Mouse (Mus musculus) forebrain, embryonic 15.5 days (tissue): ENCODE results near the gene Tom1l1. TPM values are rescaled to one million over a fixed set of nuclear protein-coding genes. Genes with fewer than 3 reads are reported as not detected.

Experiments used
- ATAC-seq: fragments of 200-750 bp; cut with Nextera tagmentation; replicated peaks from 2 replicates; pipeline ENCODE4 v1.8.0; 2017; ENCODE audit warnings: mild to moderate bottlenecking, moderate TSS enrichment, moderate library complexity
- H3K27ac ChIP-seq: fragments of 300-500 bp; sonication (generic); replicated peaks from 2 replicates; pipeline ENCODE4 v1.5.1; 2015; ENCODE audit warnings: mild to moderate bottlenecking, inconsistent platforms
- H3K27me3 ChIP-seq: fragments of 300-500 bp; sonication (generic); 2 replicates; pipeline ENCODE4 v1.6.1; 2015; ENCODE audit warnings: inconsistent platforms
- H3K36me3 ChIP-seq: fragments of 300-500 bp; sonication (generic); 2 replicates; pipeline ENCODE4 v1.6.1; 2015; ENCODE audit warnings: mild to moderate bottlenecking, inconsistent platforms
- H3K4me1 ChIP-seq: fragments of 300-500 bp; sonication (generic); 2 replicates; pipeline ENCODE4 v1.6.1; 2015; ENCODE audit warnings: inconsistent platforms
- H3K4me2 ChIP-seq: fragments of 300-500 bp; sonication (generic); replicated peaks from 2 replicates; pipeline ENCODE4 v1.6.1; 2015; ENCODE audit warnings: mild to moderate bottlenecking, inconsistent platforms
- H3K4me3 ChIP-seq: fragments of 300-500 bp; sonication (generic); 2 replicates; pipeline ENCODE4 v1.5.1; 2015; ENCODE audit warnings: mild to moderate bottlenecking, inconsistent platforms
- H3K9ac ChIP-seq: fragments of 300-500 bp; sonication (generic); replicated peaks from 2 replicates; pipeline ENCODE4 v1.6.1; 2015; ENCODE audit warnings: mild to moderate bottlenecking, inconsistent platforms
- H3K9me3 ChIP-seq: fragments of 300-500 bp; sonication (generic); 2 replicates; pipeline ENCODE4 v1.6.1; 2016; ENCODE audit warnings: inconsistent platforms
- WGBS: fragments of 180-500 bp; shearing (Covaris S2); methylation state at CpG from one replicate; pipeline ENCODE4 v1.1.7; 2015; ENCODE audit warnings: mixed read lengths; 5-methylcytosine and 5-hydroxymethylcytosine counted together
- polyA plus RNA-seq: library from polyadenylated mRNA; unstranded; fragments of >200 nt; fragmentation: Nextera tagmentation; extraction: Ambion mirVana; gene quantifications from 2 replicates; pipeline ENCODE4 v1.2.1, GENCODE M21; 2015

Gene Tom1l1
- polyA plus RNA-seq, 1 experiment from 2014 or later = 12.7 TPM

DNA sequence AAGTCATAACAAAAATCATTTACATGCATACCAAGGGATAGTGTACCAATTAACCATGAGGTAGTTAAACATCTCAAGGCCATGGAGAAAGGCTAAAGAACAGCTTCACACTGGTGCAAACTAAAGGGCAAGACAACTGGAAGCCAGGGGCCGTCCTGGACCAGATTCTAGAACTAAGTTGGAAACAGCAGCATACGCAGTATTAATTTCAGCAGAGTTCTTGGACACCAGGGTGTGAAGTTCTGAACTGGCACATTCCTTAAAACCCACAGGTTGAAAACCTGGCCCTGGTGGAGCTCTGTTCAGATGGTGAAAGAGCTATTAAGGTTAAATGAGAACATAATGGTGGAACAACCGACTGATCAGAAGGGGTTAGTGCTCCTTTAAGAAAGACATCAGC lies 53.5 kb downstream of the Tom1l1 start:
- 83% methylated on average over 3 of the region's 3 CpGs for WGBS
- Histone ChIP-seq H3K9me3 (no peaks in the 10 kb centered on the region), H3K4me1 (peaks cover 14% of the 10 kb centered on the region), H3K4me3 (no peak overlapping the region), H3K27ac (no peak overlapping the region), H3K9ac (no peak overlapping the region), H3K27me3 (no peaks in the 10 kb centered on the region), H3K36me3 (no peaks in the 10 kb centered on the region), H3K4me2 (no peak overlapping the region)
- no peak for ATAC-seq

DNA sequence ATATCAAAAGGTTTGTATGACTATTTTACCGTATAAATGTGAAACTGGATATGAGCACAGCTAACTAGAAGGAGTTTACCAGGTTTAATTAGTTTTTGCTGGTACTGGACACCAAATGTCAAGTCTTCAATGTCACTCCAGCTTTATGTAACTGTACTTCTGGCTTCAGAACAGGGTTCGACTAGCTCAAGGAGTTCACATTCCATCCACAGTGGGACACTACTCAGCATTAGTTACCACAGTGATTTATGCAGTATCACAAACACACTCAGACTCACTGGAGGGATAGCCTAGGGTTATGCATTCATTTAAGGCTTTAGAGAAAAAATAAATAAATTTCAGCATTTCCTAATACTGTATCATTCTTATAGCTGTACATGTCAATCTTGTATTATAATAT lies 55.7 kb downstream of the Tom1l1 start:
- H3K4me3 ChIP-seq = no peak overlapping the region
- H3K27ac ChIP-seq = no peak overlapping the region
- no peak overlapping the region for H3K4me2 ChIP-seq
- H3K9ac ChIP-seq = no peak overlapping the region
- 84% methylated on average over 2 of the region's 2 CpGs for WGBS
- no peaks in the 10 kb centered on the region for H3K27me3 ChIP-seq
- peaks cover 8% of the 10 kb centered on the region for H3K4me1 ChIP-seq
- no peak for ATAC-seq
- no peaks in the 10 kb centered on the region for H3K36me3 ChIP-seq
- H3K9me3 ChIP-seq = no peaks in the 10 kb centered on the region

DNA sequence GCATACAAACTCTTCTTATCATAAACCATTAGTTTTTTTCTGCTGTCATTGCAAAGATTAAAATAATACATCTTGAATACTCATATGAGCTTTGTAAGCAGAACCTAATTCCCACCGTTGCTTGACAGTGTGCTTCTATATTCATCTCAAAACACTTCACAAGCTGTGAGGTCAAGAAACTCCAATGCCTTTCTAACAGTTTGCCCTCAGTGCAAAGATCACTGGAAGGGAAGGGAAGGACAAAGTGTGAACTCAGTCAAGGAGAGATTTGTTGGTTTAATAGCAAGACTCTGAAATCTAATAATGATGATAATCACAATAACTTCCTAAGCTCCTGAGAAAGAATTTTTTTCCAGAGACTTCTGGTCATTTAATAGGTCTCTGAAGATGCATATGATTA lies 60.4 kb downstream of the Tom1l1 start:
- no peak overlapping the region for H3K27ac ChIP-seq
- H3K4me3 ChIP-seq = no peak overlapping the region
- H3K36me3 ChIP-seq = no peaks in the 10 kb centered on the region
- no peak overlapping the region for H3K9ac ChIP-seq
- no peaks in the 10 kb centered on the region for H3K27me3 ChIP-seq
- 91% methylated on average over 1 of the region's 1 CpGs for WGBS
- H3K4me2 ChIP-seq = no peak overlapping the region
- no peaks in the 10 kb centered on the region for H3K4me1 ChIP-seq
- no peaks in the 10 kb centered on the region for H3K9me3 ChIP-seq
- no peak for ATAC-seq

DNA sequence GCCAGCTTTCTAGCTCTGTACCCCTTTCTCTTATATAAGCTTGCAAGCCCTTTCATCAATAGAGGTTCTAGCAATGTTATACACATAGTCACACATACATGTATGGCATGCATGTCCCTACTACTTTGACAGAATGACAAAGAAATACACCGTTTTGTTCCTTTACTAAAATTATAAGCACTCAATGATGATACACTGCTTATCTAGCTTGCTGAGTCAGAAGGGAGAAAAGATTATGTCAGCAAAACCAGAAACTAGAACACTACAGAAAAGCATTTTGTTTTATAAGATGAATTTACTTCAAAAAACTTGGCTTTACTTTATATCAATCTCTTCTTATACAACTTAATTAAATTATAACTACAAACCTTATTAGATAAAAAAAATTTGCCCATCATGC lies 63.0 kb downstream of the Tom1l1 start:
- H3K4me2 ChIP-seq = no peak overlapping the region
- no peaks in the 10 kb centered on the region for H3K4me1 ChIP-seq
- H3K36me3 ChIP-seq = 0 out of 2 replicates have a peak, but pooled peaks cover 2% of the 10 kb centered on the region
- no peak overlapping the region for H3K9ac ChIP-seq
- no peaks in the 10 kb centered on the region for H3K27me3 ChIP-seq
- H3K9me3 ChIP-seq = no peaks in the 10 kb centered on the region
- H3K4me3 ChIP-seq = no peak overlapping the region
- ATAC-seq = no peak
- no peak overlapping the region for H3K27ac ChIP-seq
- 94% methylated on average over 1 of the region's 1 CpGs for WGBS

DNA sequence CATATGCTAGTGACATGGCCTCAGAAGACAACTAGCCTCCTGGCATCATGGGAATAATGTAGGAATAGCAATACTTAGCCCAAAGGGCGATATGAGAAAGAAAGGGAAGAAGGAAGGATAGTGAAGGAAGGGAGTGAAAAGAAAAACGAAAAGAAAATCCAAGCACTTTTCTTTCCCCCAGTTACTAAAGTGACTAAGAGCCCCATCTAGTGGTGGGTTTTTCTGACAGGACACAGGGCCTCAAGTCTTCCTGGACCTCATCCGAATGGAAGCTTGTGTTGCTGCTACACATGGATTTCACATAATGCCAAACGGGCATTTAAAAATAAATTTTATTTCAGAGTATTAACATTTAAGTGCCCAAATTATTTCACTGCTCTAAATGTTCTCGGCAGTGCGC lies 64.7 kb downstream of the Tom1l1 start:
- no peaks in the 10 kb centered on the region for H3K27me3 ChIP-seq
- no peak overlapping the region for H3K27ac ChIP-seq
- no peak overlapping the region for H3K4me2 ChIP-seq
- H3K4me3 ChIP-seq = no peak overlapping the region
- H3K9me3 ChIP-seq = no peaks in the 10 kb centered on the region
- H3K36me3 ChIP-seq = 0 out of 2 replicates have a peak, but pooled peaks cover 2% of the 10 kb centered on the region
- WGBS = 53% methylated on average over 6 of the region's 6 CpGs
- H3K9ac ChIP-seq = no peak overlapping the region
- H3K4me1 ChIP-seq = no peaks in the 10 kb centered on the region
- no peak for ATAC-seq

DNA sequence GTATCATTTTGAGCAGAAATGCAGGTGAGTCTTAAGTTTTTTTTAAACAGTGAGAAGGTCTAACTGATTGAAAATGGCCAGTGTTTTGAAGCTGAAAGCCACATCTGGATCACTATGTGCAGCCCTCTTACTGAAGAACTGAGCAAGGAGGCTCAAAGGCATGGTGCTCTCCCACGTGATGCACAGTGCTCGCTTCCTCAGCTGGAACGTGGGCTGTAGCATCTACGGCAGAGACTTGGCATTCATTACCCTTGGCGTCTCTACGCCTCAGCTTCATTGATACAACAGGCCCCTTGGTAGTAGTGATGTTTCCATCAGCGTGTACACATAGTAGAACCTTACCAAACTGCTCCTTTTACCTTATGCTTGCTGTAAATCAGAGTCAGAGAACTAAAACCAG lies 65.7 kb downstream of the Tom1l1 start:
- Histone ChIP-seq H3K27me3 (no peaks in the 10 kb centered on the region), H3K4me3 (no peak overlapping the region), H3K4me2 (no peak overlapping the region), H3K27ac (no peak overlapping the region), H3K4me1 (no peaks in the 10 kb centered on the region), H3K36me3 (0 out of 2 replicates have a peak, but pooled peaks cover 6% of the 10 kb centered on the region), H3K9me3 (no peaks in the 10 kb centered on the region), H3K9ac (no peak overlapping the region)
- ATAC-seq = no peak
- WGBS = 90% methylated on average over 7 of the region's 7 CpGs

DNA sequence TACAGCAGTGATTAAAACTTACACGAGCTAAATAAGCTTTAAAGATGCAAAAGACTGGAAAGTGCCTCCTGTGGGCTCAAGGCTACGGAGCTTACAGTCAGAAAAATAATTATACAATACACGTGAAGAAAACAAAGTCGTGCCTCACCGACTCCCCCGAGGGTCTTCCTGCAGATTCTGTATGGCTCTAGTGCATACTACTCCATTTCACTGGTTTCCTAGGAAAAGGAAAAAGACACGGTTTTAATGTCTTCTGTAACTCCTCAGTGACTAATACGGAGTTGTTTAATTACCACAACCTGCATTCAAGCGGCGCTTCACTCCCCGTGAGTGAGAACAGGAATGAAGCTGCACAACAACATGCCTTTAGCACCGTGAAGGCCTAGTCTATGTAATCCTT lies 66.1 kb downstream of the Tom1l1 start:
- H3K27me3 ChIP-seq = no peaks in the 10 kb centered on the region
- no peak overlapping the region for H3K27ac ChIP-seq
- no peak overlapping the region for H3K4me3 ChIP-seq
- H3K4me2 ChIP-seq = no peak overlapping the region
- WGBS = 85% methylated on average over 12 of the region's 12 CpGs
- no peaks in the 10 kb centered on the region for H3K9me3 ChIP-seq
- no peak overlapping the region for H3K9ac ChIP-seq
- no peaks in the 10 kb centered on the region for H3K4me1 ChIP-seq
- 0 out of 2 replicates have a peak, but pooled peaks cover 6% of the 10 kb centered on the region for H3K36me3 ChIP-seq
- no peak for ATAC-seq

DNA sequence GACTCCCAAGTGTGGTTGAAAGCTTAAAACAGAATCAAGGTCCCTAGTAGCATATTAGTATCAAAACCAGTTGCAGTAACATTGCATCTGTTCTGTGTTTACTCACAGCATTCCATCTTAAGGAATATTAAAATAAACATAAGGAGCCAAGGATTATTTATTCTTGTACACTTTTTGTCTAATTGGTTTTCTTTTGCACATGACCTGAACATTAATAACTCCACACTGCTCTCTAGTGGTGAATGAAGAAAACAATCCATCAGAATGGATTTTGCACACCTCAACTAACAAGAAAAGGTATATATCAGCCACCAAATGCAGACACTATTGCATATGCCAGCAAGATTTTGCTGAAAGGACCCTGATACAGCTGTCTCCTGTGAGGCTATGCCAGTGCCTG lies 71.7 kb downstream of the Tom1l1 start:
- Histone ChIP-seq H3K4me2 (no peak overlapping the region), H3K9ac (no peak overlapping the region), H3K9me3 (no peaks in the 10 kb centered on the region), H3K4me1 (no peaks in the 10 kb centered on the region), H3K27me3 (no peaks in the 10 kb centered on the region), H3K4me3 (no peak overlapping the region), H3K36me3 (0 out of 2 replicates have a peak, but pooled peaks cover 6% of the 10 kb centered on the region), H3K27ac (no peak overlapping the region)
- ATAC-seq = no peak

DNA sequence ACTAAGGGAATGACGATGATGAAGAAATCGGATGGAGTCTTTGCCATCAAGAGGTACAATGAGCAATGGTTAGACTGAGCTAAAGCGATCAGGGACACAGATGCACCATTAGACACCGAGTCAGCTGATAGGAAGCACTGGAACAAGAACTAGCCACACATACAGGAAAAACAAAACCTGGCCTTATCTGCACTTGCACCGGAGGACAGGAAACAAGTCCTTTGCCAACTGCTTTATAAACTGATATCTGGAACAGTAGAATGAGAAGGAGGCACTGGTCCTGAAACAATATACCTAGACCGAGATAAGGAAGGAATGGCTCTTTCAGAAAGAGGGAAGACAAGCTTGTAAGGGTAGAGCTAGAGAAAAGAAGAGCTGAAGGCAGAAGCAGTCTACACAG lies 73.4 kb downstream of the Tom1l1 start:
- Histone ChIP-seq H3K36me3 (0 out of 2 replicates have a peak, but pooled peaks cover 4% of the 10 kb centered on the region), H3K4me2 (no peak overlapping the region), H3K9me3 (no peaks in the 10 kb centered on the region), H3K27me3 (no peaks in the 10 kb centered on the region), H3K27ac (no peak overlapping the region), H3K4me1 (no peaks in the 10 kb centered on the region), H3K4me3 (no peak overlapping the region), H3K9ac (no peak overlapping the region)
- no peak for ATAC-seq
- 90% methylated on average over 6 of the region's 6 CpGs for WGBS

DNA sequence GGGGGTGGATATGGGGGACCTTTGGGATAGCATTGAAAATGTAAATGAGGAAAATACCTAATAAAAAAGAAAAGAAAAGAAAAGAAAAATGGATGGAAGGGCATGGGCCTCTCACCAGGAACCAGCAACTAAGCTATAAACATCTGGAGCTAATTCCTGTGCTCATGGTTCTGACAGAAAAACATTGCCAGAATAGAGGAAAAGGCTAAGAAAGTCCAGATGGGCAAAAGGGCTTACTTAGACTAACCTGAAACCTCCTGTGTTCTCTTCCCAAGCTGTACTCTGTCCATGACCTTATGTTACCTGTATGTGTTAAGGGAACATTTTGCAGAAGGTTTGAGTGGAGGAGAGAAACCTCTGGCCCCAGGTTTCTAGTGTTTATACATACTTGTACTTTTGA lies 76.0 kb downstream of the Tom1l1 start:
- no peak overlapping the region for H3K9ac ChIP-seq
- H3K9me3 ChIP-seq = no peaks in the 10 kb centered on the region
- ATAC-seq = no peak

DNA sequence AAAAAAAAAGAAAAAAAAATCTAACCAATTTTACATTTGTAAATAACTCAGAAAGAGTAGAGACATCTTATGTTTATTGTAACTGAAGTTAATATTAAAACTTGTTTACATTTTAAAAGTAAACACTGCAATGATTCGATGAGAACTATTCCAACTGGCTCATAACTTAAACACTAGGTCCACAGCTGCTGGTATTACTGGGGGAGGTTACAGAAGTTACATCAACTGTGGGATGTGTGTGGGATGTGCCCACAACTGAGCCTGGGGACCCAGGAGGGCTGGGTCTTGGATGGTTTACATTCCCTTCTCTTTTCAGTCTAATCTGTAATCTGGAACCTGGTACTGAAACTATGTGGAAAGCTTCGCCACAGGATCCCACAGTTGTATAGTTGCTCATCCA lies 85.1 kb downstream of the Tom1l1 start:
- no peak for ATAC-seq
- Histone ChIP-seq H3K9me3 (no peaks in the 10 kb centered on the region), H3K36me3 (peaks cover 10% of the 10 kb centered on the region), H3K9ac (no peak overlapping the region), H3K27me3 (no peaks in the 10 kb centered on the region), H3K4me2 (no peak overlapping the region), H3K4me3 (no peak overlapping the region), H3K4me1 (no peaks in the 10 kb centered on the region), H3K27ac (no peak overlapping the region)
- 96% methylated on average over 2 of the region's 2 CpGs for WGBS

More for the DNA sequence above, 76.0 kb downstream of the Tom1l1 start:
- Histone ChIP-seq H3K4me3 (no peak overlapping the region), H3K4me2 (no peak overlapping the region), H3K27ac (no peak overlapping the region), H3K36me3 (peaks cover under 1% of the 10 kb centered on the region; the same call in 1 of the 2 replicates), H3K4me1 (no peaks in the 10 kb centered on the region), H3K27me3 (no peaks in the 10 kb centered on the region)

DNA sequence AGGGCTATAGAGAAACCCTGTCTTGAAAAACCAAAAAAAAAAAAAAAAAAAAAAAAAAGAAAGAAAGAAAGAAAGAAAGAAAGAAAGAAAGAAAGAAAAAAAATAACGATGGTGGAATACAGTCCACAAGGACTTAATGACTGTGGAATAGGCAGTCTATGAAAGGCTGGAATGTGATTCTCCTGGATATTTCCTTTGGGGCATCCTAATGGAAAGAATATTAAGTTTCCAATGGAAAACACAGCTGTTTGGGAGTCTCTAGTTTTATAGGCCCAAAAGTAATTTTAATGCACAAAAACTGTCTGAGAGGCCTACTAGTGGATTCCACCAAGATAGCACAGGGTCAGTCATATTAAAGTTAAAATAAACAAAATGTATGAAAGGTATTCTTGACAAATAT lies 92.3 kb downstream of the Tom1l1 start:
- H3K4me2 ChIP-seq = no peak overlapping the region
- H3K36me3 ChIP-seq = peaks cover 18% of the 10 kb centered on the region
- no peak for ATAC-seq
- 100% methylated on average over 1 of the region's 1 CpGs for WGBS
- H3K9ac ChIP-seq = no peak overlapping the region
- H3K9me3 ChIP-seq = no peaks in the 10 kb centered on the region
- no peaks in the 10 kb centered on the region for H3K27me3 ChIP-seq
- no peak overlapping the region for H3K4me3 ChIP-seq
- H3K4me1 ChIP-seq = no peaks in the 10 kb centered on the region
- H3K27ac ChIP-seq = no peak overlapping the region
